Comparison of ENCODE assay signal across 9 mouse cellular contexts in the genomic region with DNA sequence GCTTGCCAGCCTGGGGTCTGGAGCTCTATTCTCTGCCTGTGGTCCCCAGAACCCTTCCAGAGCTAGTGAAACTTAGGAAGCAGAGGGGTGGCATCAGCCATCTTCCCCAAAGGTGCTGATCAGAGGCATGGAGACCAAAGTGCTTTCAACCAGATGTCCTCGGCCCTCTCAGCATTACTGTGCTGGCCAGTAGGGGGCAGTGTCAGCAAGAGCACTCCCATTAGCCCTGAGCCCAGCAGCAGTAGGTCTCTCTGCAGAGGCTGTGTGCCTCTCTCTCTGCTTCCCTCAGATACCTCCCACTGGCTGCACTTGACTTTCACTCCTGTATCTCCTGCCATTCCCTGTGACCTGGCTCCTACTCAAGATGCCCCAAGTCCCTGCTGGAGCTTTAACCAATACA. TPM values are rescaled to one million over a fixed set of nuclear protein-coding genes. Genes with fewer than 3 reads are reported as not detected.
DNase-seq lines count a peak whose midpoint lies in the region; ATAC-seq and TF ChIP-seq lines count a peak whose summit lies in the region.
"Had no signal": no experiment of that assay in that cellular context is flagged by ENCODE, and none has a peak within 500 bp of the region (broad histone marks: within the 10 kb centered on the region; RNA-seq: fewer than 3 reads in every experiment).

No protein-coding gene starts in this region.

- H3K27me3 ChIP-seq in testis, adult 2 months (ENCODE audit: control insufficient read depth, insufficient read depth, low read length) = no peaks in the 10 kb centered on the region
- no peaks in the 10 kb centered on the region for H3K27me3 ChIP-seq in splenic B cell, adult 2 months (ENCODE audit: control insufficient read depth, insufficient read depth, low read length, poor library complexity, severe bottlenecking)
- H3K27me3 ChIP-seq: hindbrain, embryonic 15.5 days had no signal

- H3K4me3 ChIP-seq in testis, adult 2 months (ENCODE audit: control insufficient read depth, low read depth, low read length) = no peak overlapping the region
- H3K4me3 ChIP-seq in embryonic fibroblast, embryonic 13.5 days (ENCODE audit: insufficient read depth, low read length) = no peak overlapping the region
- H3K4me3 ChIP-seq: hindbrain, embryonic 15.5 days had no signal

- H3K27ac ChIP-seq in testis, adult 2 months (ENCODE audit: control insufficient read depth, insufficient read depth, low read depth, low read length) = no peak overlapping the region
- H3K27ac ChIP-seq in embryonic fibroblast, embryonic 13.5 days (ENCODE audit: insufficient read depth, low read length) = no peak overlapping the region
- H3K27ac ChIP-seq: hindbrain, embryonic 15.5 days had no signal

- peak; percentile 36 for DNase-seq in cerebellum, adult 9-10 months
- no peak for DNase-seq in testis, postnatal 14 days (ENCODE audit: low spot score)
- peak; percentile 26 for DNase-seq in layer of hippocampus, adult 9-11 months
- DNase-seq in lung, postnatal 36 days = peak; percentile 74
- peak; percentile 66 for DNase-seq in splenic B cell, adult 2 months (ENCODE audit: low read depth, low spot score)

- no peaks in the 10 kb centered on the region for H3K4me1 ChIP-seq in testis, adult 2 months (ENCODE audit: control insufficient read depth, insufficient read depth, low read length)
- no peaks in the 10 kb centered on the region for H3K4me1 ChIP-seq in embryonic fibroblast, embryonic 13.5 days (ENCODE audit: control insufficient read depth, insufficient read depth, low read length)
- H3K4me1 ChIP-seq: hindbrain, embryonic 15.5 days had no signal

- H3K36me3 ChIP-seq in testis, adult 2 months (ENCODE audit: control insufficient read depth, insufficient read depth, low read length) = no peaks in the 10 kb centered on the region
- H3K36me3 ChIP-seq in splenic B cell, adult 2 months (ENCODE audit: control insufficient read depth, insufficient read depth, low read length, poor library complexity, severe bottlenecking) = no peaks in the 10 kb centered on the region
- H3K36me3 ChIP-seq: hindbrain, embryonic 15.5 days had no signal

- peak; percentile 94; the same call in 1 of the 2 replicates for TF ChIP-seq CTCF in testis, adult 2 months (IDR thresholded peaks at IDR 0.05; ENCODE audit: control insufficient read depth, insufficient read depth, insufficient replicate concordance, low read depth, low read length)
- TF ChIP-seq CTCF in embryonic fibroblast, embryonic 13.5 days (IDR thresholded peaks at IDR 0.05; ENCODE audit: borderline replicate concordance, insufficient read depth, low read length) = peak; percentile 89

- no peak for TF ChIP-seq POLR2A in testis, adult 2 months (IDR thresholded peaks at IDR 0.05; ENCODE audit: control insufficient read depth, low read depth, low read length)
- no peak for TF ChIP-seq POLR2A in embryonic fibroblast, embryonic 13.5 days (IDR thresholded peaks at IDR 0.05; ENCODE audit: low read depth, low read length)

- no peak for ATAC-seq in cerebellum, adult (ENCODE audit: insufficient number of reproducible peaks, low FRiP score, low TSS enrichment)

RNA-seq across cellular contexts. Expression of gene Ppp6r3, which starts 11.0 kb away (rescaled TPM):
- polyA plus RNA-seq in testis, adult 2 months (2012; rRNA removed) = 28.3 and 28.8 TPM in 2 replicates
- polyA plus RNA-seq in embryonic fibroblast, embryonic 13.5 days (2011; ENCODE audit: insufficient read length, low read depth, missing spikeins) = 63.6 and 69.4 TPM in 2 replicates
